Mouse (Mus musculus) heart, embryonic 14.5 days (tissue): Measurements from ENCODE around the gene Flvcr2. TPM values are rescaled to one million over a fixed set of nuclear protein-coding genes. Genes with fewer than 3 reads are reported as not detected.

ENCODE experiments used
- ATAC-seq: fragments of 200-750 bp; cut with Nextera tagmentation; 2 replicates; pipeline ENCODE4 v1.8.0; 2017; ENCODE audit warnings: low read depth, moderate TSS enrichment; ENCODE audit not compliant: insufficient number of reproducible peaks, insufficient read depth, low FRiP score
- H3K27ac ChIP-seq, 2 experiments: fragments of 200-500 bp in 1 of 2; fragments of 300-500 bp in 1 of 2; sonication (generic) in 1 of 2; replicated peaks in 1 of 2; 2 replicates each; pipeline ENCODE4 v1.5.1; 2012 to 2014; ENCODE audit warnings: low read depth in 2 of 2, low read length in 2 of 2, control low read depth in 1 of 2, mild to moderate bottlenecking in 1 of 2, mixed read lengths in 1 of 2; ENCODE audit not compliant: control insufficient read depth in 1 of 2, insufficient read depth in 1 of 2
- H3K27me3 ChIP-seq: fragments of 300-500 bp; sonication (generic); 2 replicates; pipeline ENCODE4 v1.6.1; 2014; ENCODE audit warnings: mild to moderate bottlenecking, low read length, control low read depth; ENCODE audit not compliant: control insufficient read depth, insufficient read depth
- H3K36me3 ChIP-seq: fragments of 300-500 bp; sonication (generic); 2 replicates; pipeline ENCODE4 v1.6.1; 2014; ENCODE audit warnings: mild to moderate bottlenecking, control low read depth, low read length, mixed read lengths; ENCODE audit not compliant: control insufficient read depth, insufficient read depth
- H3K4me1 ChIP-seq, 2 experiments: fragments of 200-500 bp in 1 of 2; fragments of 300-500 bp in 1 of 2; sonication (generic) in 1 of 2; 2 replicates each; pipeline ENCODE4 v1.6.1; 2012 to 2014; ENCODE audit warnings: low read length in 2 of 2, control low read depth in 1 of 2, mixed read lengths in 1 of 2; ENCODE audit not compliant: control insufficient read depth in 2 of 2, insufficient read depth in 2 of 2
- H3K4me2 ChIP-seq: fragments of 300-500 bp; sonication (generic); 2 replicates; pipeline ENCODE4 v1.6.1; 2014; ENCODE audit warnings: mild to moderate bottlenecking, low read length
- H3K4me3 ChIP-seq, 2 experiments: fragments of 200-500 bp in 1 of 2; fragments of 300-500 bp in 1 of 2; sonication (generic) in 1 of 2; 2 replicates each; pipeline ENCODE4 v1.5.1; 2012 to 2014; ENCODE audit warnings: low read length in 2 of 2, mild to moderate bottlenecking in 2 of 2, control low read depth in 1 of 2, low read depth in 1 of 2, moderate library complexity in 1 of 2; ENCODE audit not compliant: control insufficient read depth in 1 of 2, insufficient read depth in 1 of 2
- H3K9ac ChIP-seq: fragments of 300-500 bp; sonication (generic); 2 replicates; pipeline ENCODE4 v1.6.1; 2014; ENCODE audit warnings: mild to moderate bottlenecking, low read length
- H3K9me3 ChIP-seq: fragments of 300-500 bp; sonication (generic); 2 replicates; pipeline ENCODE4 v1.6.1; 2016; ENCODE audit warnings: low read length, control low read depth; ENCODE audit not compliant: control insufficient read depth
- WGBS: fragments of 180-500 bp; shearing (Covaris S2); extraction: QIAGEN DNeasy Blood & Tissue Kit; methylation state at CpG from one replicate; pipeline ENCODE4 v1.1.7; 2014; 5-methylcytosine and 5-hydroxymethylcytosine counted together
- polyA plus RNA-seq: library from polyadenylated mRNA; unstranded; fragments of >200 nt; fragmentation: Nextera tagmentation; extraction: Ambion mirVana; gene quantifications from 2 replicates; pipeline ENCODE4 v1.2.1, GENCODE M21; 2014

Flvcr2 gene
- polyA plus RNA-seq, 1 experiment from 2014 or later: 7.8 TPM

DNA sequence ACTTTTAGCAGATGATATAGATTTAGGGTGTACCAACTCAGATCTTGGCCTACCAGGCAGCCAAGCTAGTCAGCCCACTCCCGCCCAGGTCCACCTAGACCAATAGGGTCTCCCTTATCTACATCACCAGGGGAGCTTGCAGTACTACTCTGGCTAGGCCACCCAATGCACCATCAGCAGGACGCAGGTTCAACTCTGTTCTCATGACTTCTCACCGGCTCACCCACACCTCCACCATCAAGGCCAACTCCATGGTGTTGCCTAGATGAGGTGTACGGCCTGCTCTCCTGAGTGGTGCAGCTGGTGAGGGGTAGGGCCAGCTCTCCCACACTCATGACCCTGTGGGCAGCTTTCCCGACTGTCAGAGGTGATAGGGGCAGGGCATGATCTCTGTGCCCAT, 32.2 kb upstream of the Flvcr2 start:
- Histone ChIP-seq H3K9me3 (no peaks in the 10 kb centered on the region), H3K36me3 (no peaks in the 10 kb centered on the region), H3K27ac (no peak overlapping the region), H3K9ac (no peak overlapping the region), H3K4me3 (no peak overlapping the region), H3K4me2 (no peak overlapping the region), H3K27me3 (no peaks in the 10 kb centered on the region), H3K4me1 (no peaks in the 10 kb centered on the region)
- WGBS: 91% methylated on average over 5 of the region's 5 CpGs
- ATAC-seq: no peak

DNA sequence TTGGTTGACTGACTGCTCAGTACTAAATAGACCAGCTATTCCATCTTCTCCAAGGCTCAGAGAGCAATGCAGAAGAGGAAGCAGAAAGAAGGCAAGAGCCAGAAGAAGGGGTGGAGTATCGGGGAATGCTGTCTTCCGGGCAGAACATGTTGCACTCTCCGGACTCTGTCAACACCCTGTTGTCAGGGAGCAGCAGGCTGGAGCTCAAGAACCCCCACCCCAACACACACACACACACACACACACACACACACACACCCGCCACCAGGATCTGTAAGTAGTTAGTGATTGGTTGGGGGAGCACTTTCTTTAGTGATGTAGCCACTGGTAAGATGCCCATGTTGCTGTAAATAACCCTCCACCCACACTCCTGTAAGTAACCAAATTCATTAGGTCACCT, 21.0 kb upstream of the Flvcr2 start:
- no peak overlapping the region for H3K27ac ChIP-seq
- peaks cover 0 to 9% of the 10 kb centered on the region in 2 experiments; a peak in 2 of 4 replicates for H3K4me1 ChIP-seq
- no peaks in the 10 kb centered on the region for H3K27me3 ChIP-seq
- ATAC-seq: no peak
- no peaks in the 10 kb centered on the region for H3K9me3 ChIP-seq
- H3K36me3 ChIP-seq: no peaks in the 10 kb centered on the region
- no peak overlapping the region for H3K4me3 ChIP-seq
- 35% methylated on average over 4 of the region's 4 CpGs for WGBS
- no peak overlapping the region for H3K4me2 ChIP-seq
- H3K9ac ChIP-seq: no peak overlapping the region

DNA sequence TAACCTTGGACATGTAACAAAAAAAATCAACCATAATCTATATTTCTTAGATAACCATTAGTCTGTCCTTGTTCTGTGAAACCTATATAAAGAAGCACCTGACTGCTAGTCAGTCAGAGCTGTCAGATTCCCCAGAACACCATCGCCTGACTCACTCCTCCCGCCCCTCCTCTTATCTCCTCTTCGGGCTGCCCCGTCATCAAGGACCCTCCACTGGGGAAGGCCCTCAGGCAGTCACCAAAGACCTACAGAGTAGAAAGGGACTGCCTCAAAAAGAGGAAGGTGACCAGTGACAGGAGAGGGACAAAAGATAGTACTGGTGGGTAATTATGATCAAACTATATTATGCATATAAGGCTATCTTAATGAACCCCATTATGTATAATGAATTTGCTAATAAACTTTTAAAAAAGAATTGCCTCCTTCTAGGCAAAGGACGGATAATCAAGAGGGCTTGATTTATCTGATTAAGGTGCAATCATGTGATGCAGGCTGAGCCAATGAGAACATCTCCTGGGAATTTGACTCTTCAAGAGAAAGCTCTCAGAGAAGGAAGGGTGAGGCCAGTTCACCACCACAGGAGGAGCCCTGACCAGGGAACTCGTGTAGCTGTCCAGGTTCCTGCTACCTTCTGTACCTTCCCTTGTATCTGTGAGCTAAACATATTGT, 19.5 kb upstream of the Flvcr2 start:
- no peaks in the 10 kb centered on the region for H3K9me3 ChIP-seq
- WGBS: 33% methylated on average over 6 of the region's 6 CpGs
- H3K4me2 ChIP-seq: no peak overlapping the region
- H3K27ac ChIP-seq: no peak overlapping the region
- H3K36me3 ChIP-seq: no peaks in the 10 kb centered on the region
- no peak overlapping the region for H3K4me3 ChIP-seq
- no peak overlapping the region for H3K9ac ChIP-seq
- no peak for ATAC-seq
- H3K27me3 ChIP-seq: no peaks in the 10 kb centered on the region
- H3K4me1 ChIP-seq: peaks cover 0 to 9% of the 10 kb centered on the region in 2 experiments; a peak in 2 of 4 replicates

DNA sequence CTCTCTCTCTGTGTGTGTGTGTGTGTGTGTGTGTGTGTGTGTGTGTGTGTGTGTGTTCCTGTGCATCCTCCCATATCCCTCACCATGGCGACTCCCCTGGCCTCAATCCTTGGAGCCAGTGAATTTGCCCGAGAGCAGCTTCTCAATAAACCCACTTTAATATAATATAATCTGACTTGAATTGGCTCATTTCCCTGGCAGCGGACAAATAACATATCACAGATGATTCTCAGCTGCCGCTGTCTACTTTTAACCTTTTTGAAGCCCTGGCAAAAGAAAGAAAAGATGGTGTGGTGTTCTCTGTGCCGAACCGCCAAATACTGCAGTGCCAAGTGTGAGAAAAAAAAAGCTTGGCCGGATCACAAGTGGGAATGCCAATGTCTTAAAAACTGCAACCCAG, 18.2 kb upstream of the Flvcr2 start:
- Histone ChIP-seq H3K9me3 (no peaks in the 10 kb centered on the region), H3K9ac (no peak overlapping the region), H3K36me3 (no peaks in the 10 kb centered on the region), H3K4me3 (no peak overlapping the region), H3K27me3 (no peaks in the 10 kb centered on the region), H3K27ac (no peak overlapping the region), H3K4me1 (peaks cover 0 to 9% of the 10 kb centered on the region in 2 experiments; a peak in 2 of 4 replicates), H3K4me2 (no peak overlapping the region)
- WGBS: 76% methylated on average over 7 of the region's 7 CpGs
- ATAC-seq: no peak

DNA sequence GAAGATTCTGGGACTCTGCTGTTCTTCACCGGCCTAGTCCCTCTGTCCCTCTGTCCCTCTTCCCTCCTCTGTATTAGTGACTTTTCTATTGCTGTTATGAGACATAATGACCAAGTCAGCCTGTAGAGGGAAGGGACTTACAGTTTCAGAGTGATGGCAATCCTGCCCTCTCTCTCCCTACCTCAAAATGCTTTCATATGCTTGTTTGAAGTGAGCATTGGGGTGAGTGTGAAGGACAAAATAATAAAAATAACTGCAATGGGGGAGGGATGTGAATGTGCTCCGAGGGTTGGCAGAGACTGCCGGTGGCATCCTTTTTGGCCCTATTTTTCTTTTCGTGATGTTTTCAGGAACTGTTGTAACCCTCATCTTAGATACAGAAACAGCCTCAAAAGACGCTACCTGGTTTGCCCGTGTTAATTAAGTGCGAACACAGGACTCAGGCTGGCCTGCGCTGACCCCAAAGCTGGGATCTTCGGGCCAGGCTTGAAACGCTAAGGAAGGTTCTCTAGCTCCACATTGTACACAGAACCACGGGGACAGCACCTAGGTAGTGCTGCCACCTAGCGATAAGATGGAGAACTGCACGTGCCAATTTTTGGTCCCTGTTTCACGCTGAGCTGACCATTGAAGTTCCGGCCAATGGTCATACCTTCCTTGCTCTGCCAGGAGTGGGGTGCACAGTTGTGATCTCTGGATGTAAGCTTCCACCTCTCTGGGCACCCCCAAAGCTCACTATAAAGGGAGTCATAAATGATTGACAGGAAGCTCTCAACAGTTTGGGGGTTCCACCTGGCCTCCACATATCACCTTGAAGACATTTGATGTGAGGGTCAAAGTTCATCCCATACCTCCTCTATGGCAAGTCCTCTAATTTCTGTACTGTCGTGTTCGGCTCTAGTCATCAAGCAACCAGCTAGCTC, 17.1 kb upstream of the Flvcr2 start:
- no peak for ATAC-seq
- no peaks in the 10 kb centered on the region for H3K27me3 ChIP-seq
- 0 out of 2 replicates have a peak, but pooled peaks cover 3% of the 10 kb centered on the region for H3K9me3 ChIP-seq
- H3K4me1 ChIP-seq: peaks cover 0 to 9% of the 10 kb centered on the region in 2 experiments; a peak in 2 of 4 replicates
- no peak overlapping the region for H3K27ac ChIP-seq
- no peak overlapping the region for H3K9ac ChIP-seq
- no peaks in the 10 kb centered on the region for H3K36me3 ChIP-seq
- H3K4me3 ChIP-seq: no peak overlapping the region
- no peak overlapping the region for H3K4me2 ChIP-seq
- 35% methylated on average over 17 of the region's 17 CpGs for WGBS

DNA sequence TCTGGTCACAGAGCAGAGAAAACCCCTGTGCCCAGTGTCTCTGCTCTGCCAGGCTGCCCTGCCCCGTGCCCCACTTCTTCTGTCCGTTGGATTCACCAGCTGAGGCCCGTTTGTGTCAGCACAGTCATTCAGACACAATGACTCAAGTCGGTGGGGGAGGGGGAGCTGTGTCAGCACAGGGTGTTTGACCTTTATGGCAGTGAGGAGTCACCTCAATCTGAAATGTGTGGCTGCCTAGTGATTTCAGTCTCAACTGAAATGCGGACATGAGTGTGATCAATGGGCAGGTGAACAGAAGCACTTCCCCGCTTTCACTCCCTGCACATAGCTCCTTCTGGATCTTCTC, 16.4 kb upstream of the Flvcr2 start:
- Histone ChIP-seq H3K27ac (no peak overlapping the region), H3K4me2 (no peak overlapping the region), H3K9me3 (0 out of 2 replicates have a peak, but pooled peaks cover 3% of the 10 kb centered on the region), H3K27me3 (no peaks in the 10 kb centered on the region), H3K4me1 (peaks cover 0 to 9% of the 10 kb centered on the region in 2 experiments; a peak in 2 of 4 replicates), H3K4me3 (no peak overlapping the region), H3K36me3 (no peaks in the 10 kb centered on the region), H3K9ac (no peak overlapping the region)
- 53% methylated on average over 6 of the region's 6 CpGs for WGBS
- ATAC-seq: no peak

DNA sequence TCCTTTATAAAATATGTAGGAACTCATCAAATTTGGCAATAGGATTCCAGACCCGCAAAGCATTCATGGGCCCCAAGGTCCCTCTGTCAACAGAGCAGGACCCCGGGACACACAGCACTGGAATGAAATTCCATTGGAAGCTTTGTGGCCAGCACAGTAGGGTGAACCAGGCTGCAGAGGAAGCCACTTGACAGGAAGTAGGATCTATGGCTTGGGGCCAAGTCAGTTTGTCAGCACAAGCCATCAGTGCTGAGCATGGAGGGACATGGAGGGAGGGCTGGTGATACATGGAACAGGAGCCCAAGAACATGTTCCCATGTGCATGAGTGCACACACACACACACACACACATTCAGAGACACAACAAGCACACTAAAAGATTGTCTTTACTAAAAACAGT, 10.1 kb upstream of the Flvcr2 start:
- Histone ChIP-seq H3K27ac (no peak overlapping the region), H3K9ac (no peak overlapping the region), H3K4me2 (no peak overlapping the region), H3K36me3 (no peaks in the 10 kb centered on the region), H3K4me1 (peaks cover 2 to 4% of the 10 kb centered on the region in 2 experiments; a peak in 1 of 4 replicates), H3K27me3 (no peaks in the 10 kb centered on the region), H3K9me3 (0 out of 2 replicates have a peak, but pooled peaks cover 3% of the 10 kb centered on the region), H3K4me3 (no peak overlapping the region)
- no peak for ATAC-seq
- WGBS: 54% methylated on average over 2 of the region's 2 CpGs
